Mouse (Mus musculus): ENCODE data around the gene Mdm4.

DNA sequence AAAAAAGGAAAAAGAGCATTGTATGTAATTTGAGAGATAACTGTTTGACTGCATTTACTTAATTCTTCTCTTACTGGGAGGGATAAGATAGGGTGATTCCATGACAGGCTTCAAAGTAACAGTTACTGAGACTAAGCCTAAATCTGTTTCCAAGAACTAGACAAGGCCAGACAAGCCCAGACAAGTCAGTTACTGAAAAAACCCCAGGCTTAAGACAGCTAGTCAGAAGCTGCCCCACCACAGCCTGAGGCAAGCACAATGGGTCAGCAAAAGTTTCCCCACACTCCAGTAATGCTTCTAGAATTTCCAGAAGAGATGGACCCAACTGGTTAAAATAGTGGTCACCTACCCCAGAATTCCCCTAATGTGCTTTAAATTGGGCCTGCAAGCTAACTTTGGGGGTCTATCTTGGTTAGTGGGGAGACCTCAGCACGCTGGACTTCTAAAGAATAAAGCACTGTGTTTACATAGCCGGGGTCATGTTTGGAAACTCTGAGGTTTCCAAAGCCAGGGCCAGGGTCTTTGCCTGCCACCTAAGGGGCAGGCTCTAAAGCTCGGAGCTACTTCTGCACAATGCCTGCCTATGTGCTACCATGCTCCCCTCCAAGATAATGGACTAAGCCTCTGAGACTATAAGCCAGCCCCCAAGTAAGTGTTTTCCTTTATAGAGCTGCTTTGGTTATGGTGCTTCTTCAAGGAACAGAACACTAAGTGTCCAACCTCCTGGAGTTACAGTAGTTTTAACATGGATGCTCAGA, 10.0 kb downstream of the Mdm4 start:
- TF ChIP-seq GATA1 (IDR thresholded peaks at IDR 0.05; ENCODE audit: borderline replicate concordance, low read length) (no peak), FLI1 (IDR thresholded peaks at IDR 0.05; ENCODE audit: low read length) (no peak)

Measured in megakaryocyte, embryonic 14.5 days (primary cell).